In the genomic region with DNA sequence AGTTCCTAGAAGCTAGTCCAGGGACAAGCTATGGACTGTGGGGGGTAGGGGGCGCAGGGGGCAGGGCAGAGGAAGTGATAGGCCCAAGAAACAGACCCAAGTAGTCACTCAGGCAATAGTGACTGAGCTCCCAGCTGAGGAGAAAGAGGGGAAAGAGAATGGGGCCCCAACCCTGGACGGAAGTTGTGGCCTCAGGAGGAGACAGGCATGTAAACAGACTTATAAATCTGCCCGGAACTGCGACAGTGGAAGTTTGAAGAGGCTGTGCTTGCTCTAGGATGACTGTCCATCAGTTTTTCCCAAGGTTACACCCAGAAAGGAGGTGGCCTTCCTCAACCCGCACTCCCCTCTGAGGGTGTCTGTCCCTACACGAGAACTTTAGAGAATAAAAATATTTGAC, we compare ENCODE assay signal across 10 mouse cellular contexts.
A peak's percentile ranks its signal among the peaks of the same experiment; 100 is the strongest.
DNase-seq lines count a peak whose midpoint lies in the region; ATAC-seq lines count a peak whose summit lies in the region.
"Had no signal": no experiment of that assay in that cellular context is flagged by ENCODE, and none has a peak within 500 bp of the region (broad histone marks: within the 10 kb centered on the region; RNA-seq: fewer than 3 reads in every experiment).

No protein-coding gene starts in this region.

- H3K27me3 ChIP-seq in lung, embryonic 15.5 days = no peaks in the 10 kb centered on the region
- H3K27me3 ChIP-seq: midbrain, embryonic 13.5 days had no signal

- peaks cover 90% of the 10 kb centered on the region for H3K4me1 ChIP-seq in lung, embryonic 15.5 days

- peak overlapping the region; percentile 95 for H3K27ac ChIP-seq in lung, embryonic 15.5 days
- H3K27ac ChIP-seq: midbrain, embryonic 13.5 days had no signal

- no peaks in the 10 kb centered on the region for H3K36me3 ChIP-seq in lung, embryonic 15.5 days
- H3K36me3 ChIP-seq: midbrain, embryonic 13.5 days had no signal

- H3K9me3 ChIP-seq in lung, embryonic 15.5 days = no peaks in the 10 kb centered on the region
- H3K9me3 ChIP-seq: midbrain, embryonic 13.5 days had no signal

- peak; percentile 63 for DNase-seq in adrenal gland, adult 2 months
- no peak for DNase-seq in adrenal gland, postnatal 4 days (ENCODE audit: low spot score in 2 of 2)
- no peak for DNase-seq in lung, postnatal 25 days (ENCODE audit: low spot score)
- DNase-seq in kidney, postnatal 10 days = peak; percentile 71
- DNase-seq in lung, postnatal 4 days = peak; percentile 61 to 69
- DNase-seq in urinary bladder, postnatal 10 days (ENCODE audit: low spot score) = no peak
- no peak for DNase-seq in natural killer cell, adult 2 months (ENCODE audit: low spot score in 2 of 2)
- DNase-seq: forebrain, postnatal 0 days had no signal

- H3K9ac ChIP-seq in lung, embryonic 15.5 days = no peak overlapping the region
- H3K9ac ChIP-seq: forebrain, postnatal 0 days; midbrain, embryonic 13.5 days had no signal

- peak; percentile 9; the same call in 1 of the 2 replicates for ATAC-seq in lung, embryonic 15.5 days (ENCODE audit: borderline replicate concordance, extremely low read depth, low FRiP score, low TSS enrichment)
- ATAC-seq: forebrain, postnatal 0 days; midbrain, embryonic 13.5 days had no signal

- WGBS in lung, embryonic 15.5 days = 16% methylated on average over 6 of the region's 6 CpGs

- peak overlapping the region; percentile 25 for H3K4me2 ChIP-seq in lung, embryonic 15.5 days
- H3K4me2 ChIP-seq: midbrain, embryonic 13.5 days had no signal

- H3K4me3 ChIP-seq in lung, embryonic 15.5 days = no peak overlapping the region
- H3K4me3 ChIP-seq: midbrain, embryonic 13.5 days had no signal

Comparison
In these comparisons a context has a peak if more than half of its experiments do, and no peak if none do; other contexts are left out.
1. DNase-seq: peak in adrenal gland, adult 2 months (single experiment), kidney, postnatal 10 days (single experiment) and lung, postnatal 4 days (2 of 2); none in adrenal gland, postnatal 4 days (0 of 2), lung, postnatal 25 days (single experiment), urinary bladder, postnatal 10 days (single experiment) and natural killer cell, adult 2 months (0 of 2).